Mouse (Mus musculus) limb, embryonic 11.5 days (tissue): ENCODE data around the gene Dnah17. TPM values are rescaled to one million over a fixed set of nuclear protein-coding genes. Genes with fewer than 3 reads are reported as not detected.

Experiments
- ATAC-seq: fragments of 200-750 bp; cut with Nextera tagmentation; 2 replicates; pipeline ENCODE4 v1.8.0; 2017; ENCODE audit warnings: low read depth; ENCODE audit not compliant: insufficient number of reproducible peaks, low FRiP score, low TSS enrichment
- DNase-seq: peaks from one replicate; pipeline ENCODE4 v3.0.0-alpha.2; 2015; ENCODE audit warnings: low spot score
- H3K27ac ChIP-seq: fragments of 300-500 bp; sonication (generic); replicated peaks from 2 replicates; pipeline ENCODE4 v1.5.1; 2014; ENCODE audit warnings: low read depth, mild to moderate bottlenecking, low read length
- H3K27me3 ChIP-seq: fragments of 300-500 bp; sonication (generic); 2 replicates; pipeline ENCODE4 v1.6.1; 2014; ENCODE audit warnings: mild to moderate bottlenecking, low read length, mixed read lengths; ENCODE audit not compliant: control insufficient read depth, insufficient read depth
- H3K36me3 ChIP-seq: fragments of 300-500 bp; sonication (generic); 2 replicates; pipeline ENCODE4 v1.6.1; 2014; ENCODE audit warnings: mild to moderate bottlenecking, low read length, moderate library complexity, mixed read lengths; ENCODE audit not compliant: control insufficient read depth, insufficient read depth
- H3K4me1 ChIP-seq: fragments of 300-500 bp; sonication (generic); 2 replicates; pipeline ENCODE4 v1.6.1; 2014; ENCODE audit warnings: low read length, mixed read lengths; ENCODE audit not compliant: control insufficient read depth, insufficient read depth
- H3K4me2 ChIP-seq: fragments of 300-500 bp; sonication (generic); 2 replicates; pipeline ENCODE4 v1.6.1; 2014; ENCODE audit warnings: low read depth, mild to moderate bottlenecking, moderate library complexity; ENCODE audit not compliant: severe bottlenecking
- H3K4me3 ChIP-seq: fragments of 300-500 bp; sonication (generic); 2 replicates; pipeline ENCODE4 v1.5.1; 2014; ENCODE audit warnings: low read depth, low read length
- H3K9ac ChIP-seq: fragments of 300-500 bp; sonication (generic); 2 replicates; pipeline ENCODE4 v1.6.1; 2014; ENCODE audit warnings: mild to moderate bottlenecking, low read length
- H3K9me3 ChIP-seq: fragments of 300-500 bp; sonication (generic); 2 replicates; pipeline ENCODE4 v1.6.1; 2016; ENCODE audit warnings: low read length; ENCODE audit not compliant: control insufficient read depth
- WGBS: fragments of 180-500 bp; shearing (Covaris S2); extraction: QIAGEN DNeasy Blood & Tissue Kit; methylation state at CpG from one replicate; pipeline ENCODE4 v1.1.7; 2014; 5-methylcytosine and 5-hydroxymethylcytosine counted together
- polyA plus RNA-seq: library from polyadenylated mRNA; unstranded; fragments of >200 nt; fragmentation: Nextera tagmentation; extraction: Ambion mirVana; gene quantifications from 2 replicates; pipeline ENCODE4 v1.2.1, GENCODE M21; 2014

Gene Dnah17
- polyA plus RNA-seq, 1 experiment from 2014 or later = 0.11 TPM

DNA sequence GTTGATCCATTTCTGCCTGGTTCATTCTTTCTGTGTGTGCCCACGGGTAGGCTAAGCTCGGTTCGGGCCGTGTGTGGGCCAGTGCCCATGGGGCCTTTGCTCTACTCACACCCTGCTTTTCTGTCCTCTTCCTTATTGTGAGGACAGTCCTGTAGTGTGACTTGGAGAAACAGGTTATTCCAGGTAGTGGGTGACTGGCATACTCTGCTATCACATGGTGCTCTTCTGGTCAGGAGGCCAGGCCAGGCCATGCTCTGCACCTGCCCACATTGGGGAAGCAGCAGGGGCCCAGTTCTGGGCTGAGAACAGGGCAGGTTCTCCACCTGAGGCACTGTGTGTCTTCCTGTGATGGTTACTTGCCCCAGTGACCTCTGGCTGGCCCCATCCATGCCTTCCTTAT is 132.1 kb downstream of the Dnah17 start:
- no peak overlapping the region for H3K9ac ChIP-seq
- H3K4me1 ChIP-seq = peaks cover 19% of the 10 kb centered on the region
- H3K27ac ChIP-seq = no peak overlapping the region
- no peak for DNase-seq
- no peak overlapping the region for H3K4me2 ChIP-seq
- H3K36me3 ChIP-seq = peaks cover 11% of the 10 kb centered on the region
- H3K4me3 ChIP-seq = no peak overlapping the region
- ATAC-seq = no peak
- WGBS = 94% methylated on average over 4 of the region's 4 CpGs
- H3K9me3 ChIP-seq = no peaks in the 10 kb centered on the region
- H3K27me3 ChIP-seq = no peaks in the 10 kb centered on the region

GRCm38 (mm10) chr11:117997085-117997484 is 133.3 kb downstream of the Dnah17 start:
- Histone ChIP-seq H3K27ac (no peak overlapping the region), H3K36me3 (peaks cover 7% of the 10 kb centered on the region), H3K27me3 (no peaks in the 10 kb centered on the region), H3K4me2 (no peak overlapping the region), H3K9ac (no peak overlapping the region), H3K4me1 (peaks cover 23% of the 10 kb centered on the region), H3K4me3 (no peak overlapping the region), H3K9me3 (no peaks in the 10 kb centered on the region)
- ATAC-seq = no peak
- WGBS = 94% methylated on average over 2 of the region's 2 CpGs
- DNase-seq = no peak

DNA sequence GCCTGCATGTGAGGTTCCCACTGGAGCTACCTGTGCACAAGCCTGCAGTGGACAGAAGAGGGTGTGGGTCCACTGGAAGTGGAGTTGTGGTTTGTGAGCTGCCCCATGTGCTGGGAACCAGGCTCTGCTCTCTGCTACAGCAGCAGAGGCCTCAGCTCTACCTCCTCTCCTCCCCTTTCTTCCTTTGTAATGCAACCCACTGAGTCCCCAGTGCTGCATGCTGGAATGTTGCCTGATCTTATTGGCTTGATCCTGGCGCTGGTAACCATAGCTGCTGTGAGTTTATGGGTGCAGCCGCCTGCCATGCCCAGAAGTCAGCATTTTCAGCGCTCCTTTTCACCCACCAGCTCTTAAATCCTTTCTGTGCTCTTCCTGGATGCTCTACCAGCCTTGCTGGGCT is 134.4 kb downstream of the Dnah17 start:
- DNase-seq (no peak), ATAC-seq (no peak)
- H3K9me3 ChIP-seq = no peaks in the 10 kb centered on the region
- H3K4me2 ChIP-seq = no peak overlapping the region
- H3K27me3 ChIP-seq = no peaks in the 10 kb centered on the region
- H3K4me1 ChIP-seq = peaks cover 23% of the 10 kb centered on the region
- H3K36me3 ChIP-seq = peaks cover 3% of the 10 kb centered on the region; the same call in 1 of the 2 replicates
- H3K4me3 ChIP-seq = no peak overlapping the region
- no peak overlapping the region for H3K9ac ChIP-seq
- H3K27ac ChIP-seq = no peak overlapping the region
- 23% methylated on average over 3 of the region's 3 CpGs for WGBS

GRCm38 (mm10) chr11:117995661-117996060 is 134.8 kb downstream of the Dnah17 start:
- H3K27ac ChIP-seq = no peak overlapping the region
- peaks cover 3% of the 10 kb centered on the region; the same call in 1 of the 2 replicates for H3K36me3 ChIP-seq
- H3K4me3 ChIP-seq = no peak overlapping the region
- ATAC-seq (no peak), DNase-seq (no peak)
- H3K9me3 ChIP-seq = no peaks in the 10 kb centered on the region
- H3K27me3 ChIP-seq = no peaks in the 10 kb centered on the region
- H3K4me2 ChIP-seq = no peak overlapping the region
- WGBS = 68% methylated on average over 3 of the region's 3 CpGs
- peaks cover 23% of the 10 kb centered on the region for H3K4me1 ChIP-seq
- H3K9ac ChIP-seq = no peak overlapping the region

GRCm38 (mm10) chr11:117995255-117995654 is 135.2 kb downstream of the Dnah17 start:
- 68% methylated on average over 2 of the region's 2 CpGs for WGBS
- ATAC-seq (no peak), DNase-seq (no peak)
- H3K9ac ChIP-seq = no peak overlapping the region
- no peak overlapping the region for H3K27ac ChIP-seq
- H3K36me3 ChIP-seq = no peaks in the 10 kb centered on the region; the same call in 1 of the 2 replicates
- no peak overlapping the region for H3K4me2 ChIP-seq
- H3K4me1 ChIP-seq = peaks cover 23% of the 10 kb centered on the region
- H3K9me3 ChIP-seq = no peaks in the 10 kb centered on the region
- no peak overlapping the region for H3K4me3 ChIP-seq
- no peaks in the 10 kb centered on the region for H3K27me3 ChIP-seq

DNA sequence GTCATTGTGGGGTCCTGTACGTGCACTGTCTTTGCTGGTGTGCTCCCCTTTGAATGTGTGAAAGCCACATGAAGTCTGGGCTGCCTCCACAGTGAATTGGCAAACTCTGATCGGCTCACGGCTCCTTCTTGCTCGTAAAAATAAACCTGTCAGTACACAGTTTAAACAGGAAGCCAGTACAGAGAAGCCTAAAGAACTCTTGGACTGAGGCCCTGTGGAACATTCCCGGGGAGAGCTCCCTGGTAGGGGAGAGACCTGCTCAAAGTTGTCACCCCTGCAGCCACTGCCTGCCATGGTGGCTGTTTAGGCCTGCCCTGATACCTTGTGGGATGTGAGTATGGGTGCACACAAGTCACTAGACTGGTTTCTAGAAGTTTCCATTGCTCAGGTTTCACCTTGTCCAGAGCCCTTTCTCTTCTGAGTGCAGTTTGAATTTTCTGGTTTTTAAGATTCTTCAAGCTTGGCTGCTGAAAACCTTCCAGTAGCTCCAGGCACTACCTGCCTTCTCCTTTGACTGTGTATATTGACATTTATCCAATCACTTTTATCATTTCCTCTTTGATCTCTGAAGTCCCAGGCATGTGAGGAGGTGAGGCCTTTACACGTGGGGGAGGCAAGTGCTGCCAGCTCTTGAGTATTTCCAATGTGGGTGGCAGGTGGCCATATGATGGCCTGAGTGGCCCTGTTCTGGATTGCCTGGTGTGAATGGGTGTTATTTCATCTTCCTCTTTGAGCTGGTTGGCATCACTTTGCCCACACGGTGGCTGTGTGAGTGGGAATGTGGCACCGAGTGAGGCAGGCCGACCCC is 136.0 kb downstream of the Dnah17 start:
- Histone ChIP-seq H3K4me2 (no peak overlapping the region), H3K27me3 (no peaks in the 10 kb centered on the region), H3K27ac (no peak overlapping the region), H3K9ac (no peak overlapping the region), H3K4me3 (no peak overlapping the region), H3K9me3 (no peaks in the 10 kb centered on the region), H3K36me3 (no peaks in the 10 kb centered on the region; the same call in 1 of the 2 replicates), H3K4me1 (peaks cover 23% of the 10 kb centered on the region)
- no peak for DNase-seq
- WGBS = 51% methylated on average over 9 of the region's 9 CpGs
- no peak for ATAC-seq

- ATAC-seq = no peak
- Histone ChIP-seq H3K9me3 (no peaks in the 10 kb centered on the region), H3K27me3 (no peaks in the 10 kb centered on the region), H3K9ac (no peak overlapping the region), H3K4me2 (no peak overlapping the region), H3K4me1 (peaks cover 23% of the 10 kb centered on the region), H3K4me3 (no peak overlapping the region), H3K36me3 (no peaks in the 10 kb centered on the region; the same call in 1 of the 2 replicates), H3K27ac (no peak overlapping the region)
- 66% methylated on average over 14 of the region's 14 CpGs for WGBS
- no peak for DNase-seq
Observed at GRCm38 (mm10) chr11:117993190-117994175, 137.0 kb downstream of the Dnah17 start.
